Comparison of ENCODE assay signal across 9 mouse cellular contexts in genomic region chr10:42092500-42092899, GRCm38 (mm10).
DNase-seq lines count a peak whose midpoint lies in the region; ATAC-seq lines count a peak whose summit lies in the region.
"Had no signal": no experiment of that assay in that cellular context is flagged by ENCODE, and none has a peak within 500 bp of the region (broad histone marks: within the 10 kb centered on the region; RNA-seq: fewer than 3 reads in every experiment).

No protein-coding gene starts in this region.

- WGBS in neural tube, embryonic 13.5 days: 50% methylated on average over 6 of the region's 6 CpGs
- 69% methylated on average over 6 of the region's 6 CpGs for WGBS in heart, embryonic 10.5 days
- WGBS in forebrain, embryonic 16.5 days: 48% methylated on average over 6 of the region's 6 CpGs

- H3K9ac ChIP-seq in neural tube, embryonic 13.5 days: no peak overlapping the region
- H3K9ac ChIP-seq in forebrain, embryonic 16.5 days (replicated peaks; ENCODE audit: low read depth, low read length): no peak overlapping the region
- H3K9ac ChIP-seq: neural tube, embryonic 12.5 days had no signal

- no peak overlapping the region; the same call in 1 of the 2 replicates for H3K27ac ChIP-seq in neural tube, embryonic 13.5 days (replicated peaks)
- peak overlapping the region; percentile 65 for H3K27ac ChIP-seq in heart, embryonic 10.5 days
- no peak overlapping the region for H3K27ac ChIP-seq in forebrain, embryonic 16.5 days (ENCODE audit: low read length)
- H3K27ac ChIP-seq: neural tube, embryonic 12.5 days had no signal

- H3K9me3 ChIP-seq in neural tube, embryonic 13.5 days: no peaks in the 10 kb centered on the region
- H3K9me3 ChIP-seq in heart, embryonic 10.5 days: no peaks in the 10 kb centered on the region
- no peaks in the 10 kb centered on the region for H3K9me3 ChIP-seq in forebrain, embryonic 16.5 days (ENCODE audit: control insufficient read depth, low read length)
- H3K9me3 ChIP-seq: neural tube, embryonic 12.5 days had no signal

- H3K36me3 ChIP-seq in neural tube, embryonic 13.5 days: no peaks in the 10 kb centered on the region
- H3K36me3 ChIP-seq in heart, embryonic 10.5 days: no peaks in the 10 kb centered on the region
- no peaks in the 10 kb centered on the region for H3K36me3 ChIP-seq in forebrain, embryonic 16.5 days (ENCODE audit: control insufficient read depth, insufficient read depth)
- H3K36me3 ChIP-seq: neural tube, embryonic 12.5 days had no signal

- 0 out of 2 replicates have a peak, but pooled peaks cover 2% of the 10 kb centered on the region for H3K27me3 ChIP-seq in neural tube, embryonic 13.5 days
- H3K27me3 ChIP-seq in heart, embryonic 10.5 days (ENCODE audit: insufficient read depth, poor library complexity, severe bottlenecking): no peaks in the 10 kb centered on the region; the same call in 1 of the 2 replicates
- no peaks in the 10 kb centered on the region for H3K27me3 ChIP-seq in forebrain, embryonic 16.5 days (replicated peaks; ENCODE audit: control insufficient read depth, insufficient read depth, low read length)
- H3K27me3 ChIP-seq: neural tube, embryonic 12.5 days had no signal

- no peak for DNase-seq in neural tube, embryonic 10.5 days (ENCODE audit: extremely low spot score, low spot score)
- DNase-seq in cerebellum, adult 18-20 months: peak; percentile 88 to 91
- DNase-seq in heart, embryonic 10.5 days (ENCODE audit: low spot score): no peak
- DNase-seq in layer of hippocampus, postnatal 14 days (ENCODE audit: low spot score in 2 of 2): peak; percentile 9 to 49
- peak; percentile 88 for DNase-seq in retina, postnatal 1 day
- DNase-seq in thymus, adult 18-20 months: no peak

- no peak overlapping the region for H3K4me2 ChIP-seq in neural tube, embryonic 13.5 days
- H3K4me2 ChIP-seq in forebrain, embryonic 16.5 days (ENCODE audit: low read length): no peak overlapping the region
- H3K4me2 ChIP-seq: neural tube, embryonic 12.5 days had no signal

- H3K4me3 ChIP-seq in neural tube, embryonic 13.5 days: no peak overlapping the region
- H3K4me3 ChIP-seq in heart, embryonic 10.5 days: no peak overlapping the region
- H3K4me3 ChIP-seq in forebrain, embryonic 16.5 days (replicated peaks; ENCODE audit: low read length): no peak overlapping the region
- H3K4me3 ChIP-seq: neural tube, embryonic 12.5 days had no signal

- H3K4me1 ChIP-seq in neural tube, embryonic 13.5 days (replicated peaks): peaks cover 28% of the 10 kb centered on the region
- peaks cover 53% of the 10 kb centered on the region for H3K4me1 ChIP-seq in heart, embryonic 10.5 days
- peaks cover 7% of the 10 kb centered on the region for H3K4me1 ChIP-seq in forebrain, embryonic 16.5 days (replicated peaks; ENCODE audit: control insufficient read depth, insufficient read depth, low read length)

- peak; percentile 47; the same call in 1 of the 2 replicates for ATAC-seq in neural tube, embryonic 13.5 days (ENCODE audit: low read depth)
- ATAC-seq in forebrain, embryonic 16.5 days: no peak

Comparison
In these comparisons a context has a peak if more than half of its experiments do, and no peak if none do; other contexts are left out.
1. DNase-seq: peak in cerebellum, adult 18-20 months (2 of 2), layer of hippocampus, postnatal 14 days (2 of 2) and retina, postnatal 1 day (single experiment); none in neural tube, embryonic 10.5 days (single experiment), heart, embryonic 10.5 days (single experiment) and thymus, adult 18-20 months (0 of 2).